Mouse (Mus musculus) intestine, postnatal 0 days (tissue): ENCODE measurements at regions not wholly inside any gene's neighbourhood (a gene's known extent, or its start where the extent isn't known, plus 50 kb on each side); places are given as distances from the start of the nearest gene placed in this dataset.

Source experiments
- ATAC-seq: fragments of 200-750 bp; cut with Nextera tagmentation; 2 replicates; pipeline ENCODE4 v1.8.0; 2017; ENCODE audit warnings: mild to moderate bottlenecking, moderate TSS enrichment, moderate library complexity
- H3K27ac ChIP-seq: fragments of 300-500 bp; sonication (generic); 2 replicates; pipeline ENCODE4 v1.5.1; 2014; ENCODE audit warnings: mild to moderate bottlenecking, low read depth, low read length, moderate library complexity
- H3K27me3 ChIP-seq: fragments of 300-500 bp; sonication (generic); replicated peaks from 2 replicates; pipeline ENCODE4 v1.6.1; 2014; ENCODE audit warnings: low read length, mixed read lengths; ENCODE audit not compliant: control insufficient read depth, insufficient read depth
- H3K36me3 ChIP-seq: fragments of 300-500 bp; sonication (generic); 2 replicates; pipeline ENCODE4 v1.6.1; 2014; ENCODE audit warnings: mild to moderate bottlenecking, moderate library complexity; ENCODE audit not compliant: control insufficient read depth, insufficient read depth
- H3K4me1 ChIP-seq: fragments of 300-500 bp; sonication (generic); replicated peaks from 2 replicates; pipeline ENCODE4 v1.6.1; 2014; ENCODE audit warnings: antibody characterized with exemption, low read length, mixed read lengths; ENCODE audit not compliant: control insufficient read depth, insufficient read depth
- H3K4me2 ChIP-seq: fragments of 300-500 bp; sonication (generic); replicated peaks from 2 replicates; pipeline ENCODE4 v1.6.1; 2014; ENCODE audit warnings: low read depth, mild to moderate bottlenecking, moderate library complexity
- H3K4me3 ChIP-seq: fragments of 300-500 bp; sonication (generic); 2 replicates; pipeline ENCODE4 v1.5.1; 2014; ENCODE audit warnings: low read depth, low read length
- H3K9ac ChIP-seq: fragments of 300-500 bp; sonication (generic); 2 replicates; pipeline ENCODE4 v1.6.1; 2014; ENCODE audit warnings: mild to moderate bottlenecking, low read depth, low read length
- H3K9me3 ChIP-seq: fragments of 300-500 bp; sonication (generic); 2 replicates; pipeline ENCODE4 v1.6.1; 2016; ENCODE audit warnings: mixed run types; ENCODE audit not compliant: control insufficient read depth
- CTCF ChIP-seq: sonication (generic); IDR thresholded peaks from 2 replicates; pipeline ENCODE4 v1.5.1; 2016; ENCODE audit warnings: low read depth, mild to moderate bottlenecking, control low read depth, antibody characterized with exemption, moderate library complexity
- WGBS: fragments of 180-500 bp; shearing (Covaris S2); extraction: QIAGEN DNeasy Blood & Tissue Kit; methylation state at CpG from one replicate; pipeline ENCODE4 v1.1.7; 2014; 5-methylcytosine and 5-hydroxymethylcytosine counted together

DNA sequence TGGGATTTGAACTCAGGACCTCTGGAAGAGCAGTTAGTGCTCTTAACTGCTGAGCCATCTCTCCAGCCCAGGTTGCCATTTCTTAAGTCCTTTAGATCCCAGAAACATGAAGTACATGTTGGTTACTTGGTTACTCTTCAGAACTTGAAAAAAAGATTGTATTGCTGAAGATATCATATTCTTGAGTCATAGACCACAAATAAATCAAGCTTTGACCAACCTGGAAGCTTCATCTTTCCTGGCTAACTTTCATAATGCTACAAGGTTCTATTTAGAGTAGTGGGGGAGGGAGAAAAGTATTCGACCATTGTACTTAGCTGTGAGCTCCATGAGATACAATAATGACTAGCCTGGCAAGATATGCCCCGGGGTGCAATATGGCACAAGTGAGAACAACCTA is 90.9 kb upstream of the Cdkn2b start:
- ATAC-seq, result no peak
- 64% methylated on average over 2 of the region's 2 CpGs for WGBS
- no peak overlapping the region for H3K4me2 ChIP-seq
- no peaks in the 10 kb centered on the region for H3K4me1 ChIP-seq
- no peak overlapping the region for H3K9ac ChIP-seq
- no peaks in the 10 kb centered on the region for H3K27me3 ChIP-seq
- H3K9me3 ChIP-seq, result no peaks in the 10 kb centered on the region
- no peak overlapping the region for H3K27ac ChIP-seq
- TF ChIP-seq CTCF, result no peak
- H3K4me3 ChIP-seq, result no peak overlapping the region
- no peaks in the 10 kb centered on the region for H3K36me3 ChIP-seq

DNA sequence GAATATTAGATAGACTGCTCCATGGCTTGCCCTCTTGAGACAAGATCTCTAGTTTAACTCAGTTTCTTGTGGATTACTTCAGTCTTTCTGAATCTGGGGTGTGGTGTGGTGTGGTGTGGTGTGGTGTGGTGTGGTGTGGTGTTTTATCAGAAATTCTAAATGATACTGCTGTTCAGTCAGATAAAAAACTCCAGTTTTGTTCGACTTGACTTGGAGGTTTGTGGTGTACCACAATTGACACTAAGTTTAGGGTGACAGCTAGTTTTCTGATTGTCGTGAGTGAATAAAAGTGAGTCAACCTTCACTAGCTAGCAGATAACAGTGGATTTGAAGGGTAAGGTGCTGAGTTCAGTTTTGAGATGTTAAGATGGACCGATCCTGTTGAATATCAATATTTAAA is 89.5 kb upstream of the Cdkn2b start:
- no peak overlapping the region for H3K9ac ChIP-seq
- no peak for TF ChIP-seq CTCF
- no peak overlapping the region for H3K4me3 ChIP-seq
- 80% methylated on average over 3 of the region's 3 CpGs for WGBS
- no peaks in the 10 kb centered on the region for H3K27me3 ChIP-seq
- H3K27ac ChIP-seq, result no peak overlapping the region
- H3K4me2 ChIP-seq, result no peak overlapping the region
- ATAC-seq, result no peak
- no peaks in the 10 kb centered on the region for H3K36me3 ChIP-seq
- no peaks in the 10 kb centered on the region for H3K9me3 ChIP-seq
- no peaks in the 10 kb centered on the region for H3K4me1 ChIP-seq

DNA sequence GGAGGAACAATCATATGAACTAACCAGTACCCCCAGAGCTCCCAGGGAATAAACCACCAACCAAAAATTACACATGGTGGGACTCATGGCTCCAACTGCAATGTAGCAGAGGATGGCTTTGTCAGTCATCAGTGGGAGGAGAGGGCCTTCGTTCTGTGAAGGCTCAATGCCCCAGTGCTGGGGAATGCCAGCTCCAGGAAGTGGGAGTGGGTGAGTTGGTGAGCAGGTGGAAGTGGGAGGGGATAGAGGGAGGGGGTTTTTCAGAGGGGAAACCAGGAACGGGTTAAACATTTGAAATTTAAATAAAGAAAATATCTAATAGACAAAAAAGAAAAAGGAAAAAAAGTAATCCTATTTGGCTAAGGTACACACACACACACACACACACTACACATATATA is 88.4 kb upstream of the Cdkn2b start:
- 77% methylated on average over 2 of the region's 2 CpGs for WGBS
- no peak overlapping the region for H3K9ac ChIP-seq

DNA sequence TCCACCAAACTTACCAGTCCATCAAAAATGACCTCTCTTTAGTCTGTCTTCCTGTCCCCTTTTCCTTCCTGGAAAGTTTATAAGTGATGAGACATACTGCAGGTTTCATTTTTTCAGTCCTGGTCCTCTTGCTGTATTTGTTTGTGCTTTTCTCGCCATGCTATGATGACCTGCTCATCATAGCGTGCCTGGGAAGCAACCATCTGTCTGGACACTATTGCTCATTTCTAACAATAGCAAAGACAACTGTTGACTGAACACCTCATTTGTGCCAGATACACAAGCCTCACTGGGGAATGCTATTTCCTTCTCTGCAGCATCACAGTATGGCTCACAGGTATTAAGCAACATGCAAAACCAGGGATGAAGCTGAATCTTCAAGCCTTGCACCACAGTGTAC is 85.2 kb upstream of the Cdkn2b start:
- no peaks in the 10 kb centered on the region for H3K36me3 ChIP-seq
- TF ChIP-seq CTCF, result no peak
- no peak for ATAC-seq
- H3K9me3 ChIP-seq, result no peaks in the 10 kb centered on the region
- 77% methylated on average over 2 of the region's 2 CpGs for WGBS
- H3K4me1 ChIP-seq, result 0 out of 2 replicates have a peak, but pooled peaks cover 3% of the 10 kb centered on the region
- no peak overlapping the region for H3K27ac ChIP-seq
- H3K27me3 ChIP-seq, result no peaks in the 10 kb centered on the region
- no peak overlapping the region for H3K4me3 ChIP-seq
- H3K9ac ChIP-seq, result no peak overlapping the region
- no peak overlapping the region for H3K4me2 ChIP-seq

More for the DNA sequence above, 88.4 kb upstream of the Cdkn2b start:
- Histone ChIP-seq H3K9me3 (no peaks in the 10 kb centered on the region), H3K4me2 (no peak overlapping the region), H3K4me1 (no peaks in the 10 kb centered on the region), H3K4me3 (no peak overlapping the region), H3K27me3 (no peaks in the 10 kb centered on the region), H3K27ac (no peak overlapping the region), H3K36me3 (no peaks in the 10 kb centered on the region)
- no peak for ATAC-seq
- TF ChIP-seq CTCF, result no peak

DNA sequence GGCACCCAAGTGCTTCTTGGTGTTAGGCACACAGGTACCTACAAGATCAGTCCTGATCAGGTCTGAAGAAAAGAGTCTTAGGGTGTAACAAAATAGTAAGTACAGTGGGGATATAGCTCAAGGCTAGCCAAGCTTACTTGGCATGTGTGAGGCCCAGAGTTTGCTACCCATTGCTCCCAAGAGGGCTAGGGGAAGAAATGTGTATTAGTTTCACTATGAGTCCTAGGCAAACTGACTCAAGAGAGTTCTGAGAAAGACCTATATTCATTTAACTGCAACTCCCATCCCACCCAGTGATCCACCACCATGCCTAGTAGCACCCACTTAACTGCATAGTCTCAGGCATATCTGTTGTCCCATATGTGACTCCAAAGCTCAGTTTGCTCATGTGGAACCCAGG is 84.5 kb upstream of the Cdkn2b start:
- H3K27me3 ChIP-seq, result no peaks in the 10 kb centered on the region
- H3K4me1 ChIP-seq, result 0 out of 2 replicates have a peak, but pooled peaks cover 3% of the 10 kb centered on the region
- no peak overlapping the region for H3K4me2 ChIP-seq
- TF ChIP-seq CTCF, result no peak
- H3K27ac ChIP-seq, result no peak overlapping the region
- no peaks in the 10 kb centered on the region for H3K9me3 ChIP-seq
- H3K4me3 ChIP-seq, result no peak overlapping the region
- no peaks in the 10 kb centered on the region for H3K36me3 ChIP-seq
- no peak for ATAC-seq
- H3K9ac ChIP-seq, result no peak overlapping the region

DNA sequence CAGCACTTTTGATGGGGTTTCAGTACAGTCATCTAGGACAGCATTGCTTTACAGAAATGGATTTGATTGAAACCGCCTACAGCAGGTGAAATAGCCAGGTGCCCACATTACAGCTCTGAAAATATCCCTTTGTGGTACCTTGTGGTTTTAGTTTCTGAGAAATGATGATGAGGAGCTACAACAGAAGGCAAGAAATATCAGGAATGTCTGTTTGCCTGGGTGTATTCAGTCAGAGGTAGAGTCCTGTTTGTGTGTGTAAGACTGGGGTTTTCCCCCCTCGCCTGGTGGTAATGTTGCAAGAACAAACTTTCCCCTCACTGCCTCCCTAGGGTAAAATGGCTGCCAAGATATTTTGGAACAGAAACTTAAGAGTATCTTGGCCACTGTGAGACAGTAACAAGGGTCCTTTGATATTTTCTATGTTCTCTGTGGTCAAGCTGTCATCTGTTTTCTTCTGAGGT is 82.4 kb upstream of the Cdkn2b start:
- no peak for TF ChIP-seq CTCF
- no peaks in the 10 kb centered on the region for H3K27me3 ChIP-seq
- H3K36me3 ChIP-seq, result no peaks in the 10 kb centered on the region
- no peak for ATAC-seq
- no peak overlapping the region for H3K4me2 ChIP-seq
- 0 out of 2 replicates have a peak, but pooled peaks cover 3% of the 10 kb centered on the region for H3K4me1 ChIP-seq
- H3K27ac ChIP-seq, result no peak overlapping the region
- H3K4me3 ChIP-seq, result no peak overlapping the region
- H3K9me3 ChIP-seq, result no peaks in the 10 kb centered on the region
- H3K9ac ChIP-seq, result no peak overlapping the region
- 92% methylated on average over 2 of the region's 2 CpGs for WGBS

DNA sequence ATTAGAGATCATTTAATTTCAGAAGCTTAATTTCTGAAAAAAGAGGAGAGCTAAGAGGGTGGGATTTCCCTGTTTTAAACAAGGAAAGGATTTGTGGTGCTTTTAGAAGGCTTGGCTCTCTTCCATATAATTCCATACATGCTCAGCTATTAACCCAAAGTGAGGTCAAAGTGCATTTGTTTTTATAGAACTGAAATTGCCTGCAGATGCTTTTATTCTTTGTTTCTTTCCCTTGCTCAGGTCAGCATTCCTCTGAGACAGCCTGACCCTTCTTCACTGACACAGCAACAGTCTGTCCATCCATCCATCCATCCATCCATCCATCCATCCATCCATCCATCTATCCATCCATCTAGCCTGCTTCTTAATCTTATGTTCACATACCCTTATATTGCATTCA is 82.0 kb upstream of the Cdkn2b start:
- Histone ChIP-seq H3K9me3 (no peaks in the 10 kb centered on the region), H3K27ac (no peak overlapping the region), H3K4me2 (no peak overlapping the region), H3K4me3 (no peak overlapping the region), H3K36me3 (no peaks in the 10 kb centered on the region), H3K9ac (no peak overlapping the region), H3K4me1 (0 out of 2 replicates have a peak, but pooled peaks cover 3% of the 10 kb centered on the region), H3K27me3 (no peaks in the 10 kb centered on the region)
- ATAC-seq, result no peak
- no peak for TF ChIP-seq CTCF
